Mouse (Mus musculus) kidney, postnatal 36 days (tissue): ENCODE data around the gene Tnfrsf26.

ENCODE experiments used
- DNase-seq, 2 experiments: peaks; one replicate each; pipeline ENCODE4 v3.0.0; 2021 to 2022; ENCODE audit warnings: mixed read lengths in 2 of 2

The Tnfrsf26 gene

DNA sequence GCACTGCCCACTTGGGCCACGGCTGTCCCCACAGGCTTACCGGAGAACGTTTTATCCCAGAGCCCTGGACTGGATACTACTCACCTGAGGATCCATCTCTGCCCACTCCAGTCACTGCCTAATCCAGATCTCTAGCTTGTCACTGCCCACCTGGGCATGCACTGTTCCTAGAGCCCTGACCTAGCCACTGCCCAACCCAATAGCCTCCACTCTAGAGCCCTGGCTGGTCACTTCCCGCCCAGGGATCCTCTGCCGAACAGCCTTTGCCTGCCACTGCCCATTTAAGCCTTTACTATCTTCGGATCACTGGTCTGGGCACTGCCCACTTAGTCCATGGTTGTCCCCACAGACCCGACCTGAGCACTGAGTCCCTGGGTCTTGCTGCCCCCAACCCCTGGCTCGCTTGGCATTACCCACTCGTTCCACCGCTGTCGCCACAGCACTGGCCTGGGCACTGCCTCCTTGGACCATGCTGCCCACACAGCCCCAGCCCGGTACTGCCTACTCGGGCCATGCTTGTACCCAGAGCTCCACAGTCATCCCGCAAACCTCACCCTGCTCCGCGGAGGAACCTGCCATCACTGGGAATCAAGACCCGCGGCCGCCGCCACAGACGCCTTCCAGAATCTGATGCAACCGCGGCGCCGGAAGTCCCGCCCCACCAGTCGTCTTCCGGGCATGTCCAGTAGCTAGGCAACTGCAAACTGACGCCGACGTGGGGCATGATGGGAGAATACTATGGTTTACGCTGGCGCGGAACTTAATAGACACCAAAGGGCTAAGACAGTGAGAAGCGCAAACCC is 28.9 kb downstream of the Tnfrsf26 start, which contains the start of gene Cars:
Gene Cars (minus strand): TSS at position 663 of the 803 bp plus-strand sequence.
- peak; percentile 97 to 98 for DNase-seq

DNA sequence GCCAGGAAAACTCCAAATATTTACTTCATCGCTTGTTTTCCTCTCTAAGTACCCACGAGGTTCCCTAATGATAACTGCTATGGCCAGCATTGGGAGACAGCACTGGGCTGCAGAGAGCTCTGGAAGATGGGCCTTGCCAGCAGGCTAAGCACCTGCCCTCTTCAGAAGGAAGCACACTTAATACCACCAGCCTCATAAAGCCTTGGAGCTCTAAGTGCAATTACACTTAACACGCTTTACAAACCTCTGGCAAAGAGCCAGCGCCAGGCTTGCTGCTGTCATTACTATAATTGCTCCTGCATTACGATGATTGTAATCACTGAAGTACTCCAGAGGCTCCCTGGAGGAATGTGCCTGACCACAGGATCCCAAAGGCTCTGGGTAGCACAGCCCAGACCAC is 33.7 kb downstream of the Tnfrsf26 start:
- DNase-seq = peak; percentile 15 to 48

DNA sequence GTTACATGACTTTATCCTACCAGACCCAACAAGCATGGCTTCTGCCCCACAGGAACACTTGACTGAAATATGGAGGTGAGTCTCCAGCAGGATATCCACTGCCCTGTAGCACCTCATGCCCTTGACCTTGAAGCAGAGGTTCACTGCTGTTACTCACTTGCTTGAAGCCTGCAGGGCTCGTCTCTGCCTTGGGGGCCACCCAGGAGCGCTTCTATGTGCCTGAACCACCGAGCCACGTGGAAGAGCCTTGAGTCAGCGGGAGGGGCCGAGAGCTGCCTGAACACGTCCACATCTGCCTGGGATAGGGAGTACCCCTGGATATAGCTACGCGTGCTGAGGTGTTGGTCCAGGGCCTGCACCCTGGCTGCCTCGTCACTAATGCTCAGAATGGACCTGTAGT is 36.3 kb downstream of the Tnfrsf26 start:
- no peak for DNase-seq

DNA sequence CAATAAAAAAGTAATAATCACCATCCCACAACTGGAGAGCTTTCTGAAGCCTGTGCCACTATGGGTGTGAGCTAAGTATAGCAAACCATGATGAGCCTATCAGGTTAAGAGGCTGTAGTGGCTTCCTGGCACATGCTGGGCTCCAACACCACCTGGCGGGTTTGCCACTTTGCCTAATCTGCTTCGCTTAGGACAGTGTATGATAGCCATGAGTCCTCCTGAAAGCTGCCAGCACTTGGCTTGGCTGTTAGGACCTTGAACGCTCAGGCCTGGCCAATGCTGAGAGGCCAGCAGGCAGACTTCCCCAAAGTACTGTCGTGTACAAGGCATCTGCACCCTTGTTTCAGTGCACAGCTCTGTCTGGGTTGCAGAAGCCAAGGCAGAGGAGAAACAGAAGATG is 40.5 kb downstream of the Tnfrsf26 start:
- no peak for DNase-seq

DNA sequence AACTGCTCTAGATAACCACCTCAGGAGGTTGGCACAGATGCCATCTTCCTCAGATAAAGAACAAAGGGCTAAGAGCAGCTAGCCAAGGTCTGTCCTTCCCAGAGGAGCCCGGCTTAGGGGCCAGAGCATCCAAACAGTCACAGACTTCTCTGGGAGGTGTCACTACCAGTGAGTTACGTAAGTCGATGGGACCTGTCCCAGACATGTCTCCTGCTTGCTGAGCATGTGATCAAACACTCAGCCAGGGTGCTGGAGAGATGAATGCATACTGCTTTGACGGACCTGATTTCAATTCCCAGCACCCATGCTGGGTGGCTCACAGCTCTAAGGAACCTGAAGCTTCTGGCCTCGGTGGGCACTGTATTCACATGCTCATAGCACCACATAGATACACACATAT is 40.9 kb downstream of the Tnfrsf26 start:
- no peak for DNase-seq

DNA sequence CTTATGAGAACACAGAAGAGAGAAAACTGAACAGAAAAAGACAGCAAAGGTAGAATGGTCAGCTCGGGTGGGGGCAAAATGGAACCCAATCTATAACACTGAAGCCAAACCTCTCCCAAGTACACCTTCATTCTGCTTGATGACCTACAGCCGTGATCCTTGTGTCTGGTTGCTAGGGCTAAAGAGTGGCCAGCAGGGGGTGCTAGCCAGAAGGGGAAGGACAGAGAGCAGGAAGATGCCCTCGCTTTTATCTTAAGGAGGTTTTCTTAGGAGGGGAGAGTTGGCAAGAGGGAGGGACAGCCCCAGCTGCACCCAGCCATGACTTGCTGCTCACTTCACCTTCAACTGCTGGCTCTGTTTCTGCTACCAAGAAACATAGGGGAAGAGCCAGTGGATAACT is 44.6 kb downstream of the Tnfrsf26 start:
- DNase-seq = peak; percentile 56 to 90

DNA sequence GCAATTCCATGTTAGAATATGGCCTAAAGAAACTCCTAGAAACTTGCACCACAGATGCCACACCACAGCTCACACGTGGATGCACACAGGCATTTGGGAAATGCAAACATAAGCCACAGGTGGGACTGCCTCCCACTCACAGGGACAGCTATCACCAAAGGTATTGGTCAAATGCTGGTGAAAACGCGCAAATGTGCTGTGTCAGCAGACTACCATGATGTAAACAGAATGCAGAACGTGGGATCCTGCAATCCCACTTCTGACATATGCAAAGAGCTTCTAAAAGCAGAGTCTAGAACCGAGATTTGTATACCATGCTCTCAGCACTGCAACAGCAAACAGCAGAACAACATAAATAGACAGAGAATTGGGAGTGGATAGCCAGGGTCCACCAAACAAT is 45.5 kb downstream of the Tnfrsf26 start:
- DNase-seq = no peak

DNA sequence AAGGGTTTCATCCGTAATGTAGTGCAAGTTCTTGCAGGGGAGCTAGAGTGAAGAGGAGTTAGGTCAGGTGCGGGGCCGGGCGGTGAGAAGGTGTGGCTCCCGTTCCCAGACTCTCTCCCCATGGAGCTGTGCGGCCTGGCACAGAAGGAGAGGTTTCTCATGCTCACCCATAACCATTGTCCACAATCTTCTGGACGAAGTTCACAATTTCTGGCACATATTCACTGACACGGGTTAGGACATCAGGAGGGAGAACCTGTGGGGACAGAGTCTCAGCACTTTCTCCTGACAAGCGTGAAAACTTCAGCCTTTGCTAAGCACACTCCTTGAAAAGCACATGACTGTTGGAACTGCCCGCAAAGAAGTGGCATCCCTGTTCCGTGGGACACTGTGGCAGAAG is 52.8 kb downstream of the Tnfrsf26 start:
- peak; percentile 6 to 16 for DNase-seq

DNA sequence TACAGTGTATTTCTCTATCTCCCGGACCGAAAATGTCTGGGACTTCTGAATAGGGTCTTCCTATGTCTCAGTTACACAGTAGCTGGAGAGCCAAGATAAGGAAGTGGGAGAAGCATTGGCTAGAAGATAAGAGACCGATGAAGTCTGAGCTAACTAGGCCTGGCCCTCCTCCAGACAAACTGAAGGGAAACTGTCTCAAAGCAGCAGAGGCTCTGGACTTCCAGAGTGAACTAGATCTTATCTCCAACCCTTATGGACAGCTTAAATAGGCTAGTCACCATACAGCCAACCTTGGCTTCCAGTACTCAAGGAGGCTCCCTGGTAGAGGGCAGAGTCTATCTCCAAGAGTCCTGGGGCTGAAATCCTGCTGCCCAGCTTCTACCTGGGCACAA is 62.9 kb downstream of the Tnfrsf26 start:
- DNase-seq = no peak

DNA sequence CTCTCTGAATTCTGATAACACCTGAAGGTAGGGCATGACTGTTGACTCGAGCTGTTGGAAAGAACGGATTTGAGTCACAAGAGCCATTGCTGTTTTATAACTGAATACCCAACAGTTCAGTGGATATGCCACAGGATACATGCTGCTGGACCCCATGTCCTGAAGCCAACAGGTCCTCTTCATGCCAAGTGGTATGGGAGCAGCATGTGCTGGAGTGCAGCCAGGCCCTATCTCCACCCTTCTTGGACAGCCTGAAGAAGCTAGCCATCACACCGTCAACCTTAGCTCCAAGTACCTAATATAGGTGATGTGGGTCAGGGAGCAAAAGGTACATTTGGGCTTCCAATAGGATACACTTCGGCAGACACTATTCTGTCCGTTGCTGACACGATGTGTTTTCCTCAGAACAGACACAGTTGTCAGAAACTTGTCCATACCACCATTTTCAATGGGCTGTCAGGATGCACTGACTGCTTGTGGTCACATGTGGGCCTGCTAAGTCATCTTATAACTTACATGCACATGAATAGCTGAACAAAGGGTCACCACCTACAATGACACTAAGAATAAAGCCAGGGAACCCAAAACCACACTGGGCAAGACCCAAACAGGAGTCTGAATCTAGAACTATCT is 63.4 kb downstream of the Tnfrsf26 start:
- DNase-seq = no peak

DNA sequence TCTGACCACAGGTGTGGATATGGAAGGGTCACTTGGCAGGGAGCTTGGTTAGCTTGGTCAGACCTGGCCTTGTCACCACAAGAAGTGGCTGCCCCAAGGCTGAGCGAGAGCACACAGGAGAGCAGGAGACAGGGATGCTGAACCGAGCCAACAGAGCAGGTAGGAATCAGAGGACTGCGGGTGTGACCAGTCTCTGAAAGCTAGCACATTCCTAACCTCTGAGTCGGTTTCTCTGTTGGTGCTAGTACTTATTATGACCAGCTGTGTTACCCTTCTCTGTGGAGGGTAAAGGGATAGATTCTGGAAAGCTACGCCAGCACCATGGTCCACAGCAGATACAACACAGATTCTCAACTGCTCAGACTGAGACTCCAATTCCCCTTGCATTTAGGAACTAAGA is 64.7 kb downstream of the Tnfrsf26 start:
- no peak for DNase-seq
